Mouse (Mus musculus) megakaryocyte-erythroid progenitor cell, adult 5-6 weeks (primary cell): ENCODE measurements around the gene Mettl21c. TPM values are rescaled to one million over a fixed set of nuclear protein-coding genes. Genes with fewer than 3 reads are reported as not detected.
"Not testable (repeated sequence)": the region's sequence is repeated elsewhere in the genome, so short reads cannot be mapped to it uniquely, and the experiment has no call there.

Experiments
- ATAC-seq: replicated peaks from 2 replicates; pipeline ENCODE4 v1.8.0; 2016; ENCODE audit warnings: mild to moderate bottlenecking, inconsistent platforms; ENCODE audit not compliant: severe bottlenecking, poor library complexity, low FRiP score, low TSS enrichment
- total RNA-seq, 2 experiments: library from RNA; stranded (forward) in 1 of 2; stranded (reverse) in 1 of 2; fragments of 200-1000, 215-1000 nt in 1 of 2; fragments of >200 nt in 1 of 2; fragmentation: Nextera tagmentation in 1 of 2; gene quantifications; 2 replicates each; pipeline ENCODE4 v1.2.3; 2014 to 2017

The Mettl21c gene
- total RNA-seq (2014; fragmentation: Nextera tagmentation) = not detected in 2 replicates
- 0.66 TPM in 1 of 2 replicates, not detected in the other for total RNA-seq (2017)

DNA sequence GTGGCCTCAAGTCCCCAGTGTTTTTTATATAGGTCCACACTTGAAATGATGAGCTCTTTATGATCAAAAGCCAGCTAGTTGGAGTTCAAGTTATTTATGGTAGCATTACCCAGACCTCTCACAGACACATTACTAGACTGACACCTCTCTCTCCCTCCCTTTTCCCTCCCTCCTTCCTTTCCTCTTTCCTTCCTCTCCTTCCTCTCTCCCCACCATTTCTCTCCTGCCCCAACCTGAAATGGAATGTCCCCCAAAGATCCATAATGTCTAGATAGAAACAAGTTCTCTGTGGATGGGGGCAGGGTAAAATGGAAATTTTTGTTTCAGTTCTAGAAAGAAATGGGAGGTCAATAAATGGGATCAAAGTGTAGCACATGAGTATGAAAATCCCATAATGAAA lies at the start of gene Mettl21c:
TSS of gene Mettl21c (minus strand) at position 101 of the 400 bp plus-strand sequence.
- no peak for ATAC-seq

DNA sequence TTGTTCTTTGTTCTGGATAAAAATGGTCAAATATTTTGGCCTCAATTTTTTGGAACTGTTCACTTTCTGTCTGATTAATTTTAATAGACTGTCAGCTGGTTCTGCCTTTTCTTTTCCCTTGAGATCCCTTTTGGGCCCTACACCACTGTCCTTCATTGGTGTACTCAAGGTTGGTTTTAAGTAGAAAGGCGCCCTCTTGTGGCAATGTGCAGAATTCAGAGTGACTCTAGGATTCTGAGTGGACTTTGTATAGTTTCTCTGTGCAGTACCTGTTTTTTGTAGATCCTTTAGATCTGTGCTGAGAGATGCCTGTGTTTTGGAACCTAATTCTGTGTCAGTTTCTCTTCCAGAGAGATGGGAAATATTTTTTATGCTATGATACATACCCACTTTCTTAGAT lies 44.8 kb upstream of the Mettl21c start:
- peak; percentile 79; the same call in 1 of the 2 replicates for ATAC-seq

DNA sequence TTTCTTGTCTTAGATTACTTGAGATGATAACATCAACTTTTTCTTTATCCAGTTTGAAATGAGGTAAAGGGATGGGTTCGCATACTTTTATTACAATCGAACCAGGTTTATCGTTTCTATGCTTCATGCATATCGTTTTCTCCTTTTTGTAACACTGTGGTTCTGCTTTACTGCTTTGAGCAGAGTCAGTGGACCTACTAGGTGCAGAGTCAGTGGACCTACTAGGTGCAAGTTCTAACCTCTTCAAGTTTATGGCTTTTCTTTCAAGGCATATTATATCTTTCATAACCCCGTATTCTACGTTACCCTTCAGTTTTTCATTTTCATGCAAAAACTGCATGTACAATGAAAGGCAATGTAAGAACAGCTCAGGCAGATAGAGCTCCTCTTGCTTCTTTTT lies 43.6 kb upstream of the Mettl21c start:
- no peak for ATAC-seq

- no peak for ATAC-seq
Observed at GRCm38 (mm10) chr1:44061836-44062235, 42.0 kb upstream of the Mettl21c start, which contains the start of gene Gm8251. Gene Gm8251 (minus strand): TSS chr1:44061936.

- ATAC-seq = no peak
Observed at GRCm38 (mm10) chr1:44057805-44058204, 38.0 kb upstream of the Mettl21c start.

GRCm38 (mm10) chr1:44046556-44046955 lies 26.7 kb upstream of the Mettl21c start:
- ATAC-seq = no peak

DNA sequence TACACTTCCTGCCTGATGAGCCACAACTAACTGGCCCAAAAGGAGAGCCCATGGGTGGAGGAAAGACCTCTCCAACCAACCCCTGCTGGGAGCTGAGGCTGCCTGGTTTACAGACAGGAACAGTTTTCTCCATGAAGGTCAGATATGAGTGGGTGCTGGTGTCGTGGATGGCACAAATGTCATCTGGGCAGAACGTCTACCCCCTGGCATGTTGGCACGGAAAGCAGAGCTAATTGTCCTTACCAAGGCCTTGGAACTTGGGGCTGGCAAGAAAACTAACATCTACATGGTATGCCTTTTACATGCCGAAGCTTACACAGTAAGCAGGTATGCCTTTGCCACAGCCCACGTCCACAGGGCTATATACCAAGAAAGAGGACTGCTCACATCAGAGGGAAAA lies 25.9 kb upstream of the Mettl21c start:
- ATAC-seq = not testable (repeated sequence)

DNA sequence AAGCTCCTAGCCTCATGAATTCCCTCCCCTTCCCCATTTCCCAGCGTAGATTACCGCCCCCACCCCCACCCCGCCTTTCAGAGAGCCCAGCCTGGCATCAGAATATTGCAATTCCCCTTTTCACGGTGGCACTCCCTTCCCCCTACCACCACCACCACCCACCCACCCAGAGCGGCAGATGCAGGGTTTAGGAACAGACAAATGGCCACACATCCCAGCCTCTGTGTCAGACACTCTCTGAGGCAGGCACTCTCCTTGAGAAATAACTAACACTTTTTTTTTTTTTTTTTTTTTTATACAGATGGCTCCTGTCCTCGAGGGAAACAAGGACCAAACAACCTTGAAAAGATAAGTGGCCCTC lies 22.7 kb upstream of the Mettl21c start:
- no peak; the same call in 1 of the 2 replicates for ATAC-seq

DNA sequence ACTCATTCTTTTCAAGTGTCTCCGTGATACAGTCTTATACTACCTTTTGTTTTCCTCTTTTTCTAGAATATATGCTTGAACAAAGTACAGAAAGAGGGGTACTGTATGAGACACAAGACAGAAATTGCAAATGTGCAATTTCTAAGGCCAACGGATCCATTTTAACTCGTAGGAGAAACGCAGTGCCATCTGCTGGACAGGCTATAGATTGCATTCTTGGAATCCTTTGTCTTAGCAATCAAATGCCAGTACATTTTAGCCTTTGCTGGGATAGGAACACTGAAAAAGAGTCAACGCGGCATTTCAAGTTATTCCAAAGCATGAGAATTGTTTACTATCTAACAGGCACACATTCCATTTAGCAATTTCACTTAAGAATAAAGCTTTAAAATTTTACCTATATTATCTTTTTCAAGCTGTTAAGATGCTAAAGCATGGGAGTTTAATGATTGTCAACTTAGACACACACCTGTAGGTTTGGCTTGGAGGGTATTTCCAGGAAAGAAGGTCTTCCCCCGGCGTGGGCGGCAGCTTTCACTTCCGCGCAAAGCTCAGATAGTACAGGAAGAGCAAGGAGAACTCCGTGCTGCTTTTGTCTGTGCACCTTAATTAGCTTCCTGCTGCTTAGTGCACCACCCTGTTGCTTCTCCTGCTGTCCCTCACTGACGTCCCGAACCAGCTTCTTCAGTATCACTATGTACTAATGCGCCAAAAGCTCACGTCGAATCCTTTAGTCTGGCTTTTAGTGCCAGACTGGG lies 22.1 kb upstream of the Mettl21c start:
- peak; percentile 90 for ATAC-seq

DNA sequence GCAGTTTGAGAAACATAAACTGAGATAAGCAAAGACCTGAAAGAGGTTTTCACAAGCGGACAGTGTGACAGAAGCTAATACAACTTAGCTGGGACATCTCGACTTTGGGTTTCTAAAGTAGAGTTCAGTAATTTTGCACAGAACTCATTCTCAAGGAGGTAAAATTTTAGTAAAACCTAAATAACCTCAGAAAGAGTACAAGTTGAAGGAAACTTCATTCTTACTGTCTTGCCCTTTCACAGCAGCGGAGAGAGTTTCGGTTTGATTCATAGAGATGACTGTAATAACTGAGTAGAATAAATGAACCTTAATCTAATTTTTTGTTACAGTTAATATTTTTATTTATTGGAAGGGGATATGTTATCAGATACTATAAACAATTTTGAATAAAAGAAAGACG lies 13.1 kb upstream of the Mettl21c start:
- no peak for ATAC-seq

GRCm38 (mm10) chr1:44032213-44032612 lies 12.4 kb upstream of the Mettl21c start:
- no peak for ATAC-seq

- ATAC-seq = no peak
Observed at GRCm38 (mm10) chr1:44027651-44028050, 7.8 kb upstream of the Mettl21c start.

DNA sequence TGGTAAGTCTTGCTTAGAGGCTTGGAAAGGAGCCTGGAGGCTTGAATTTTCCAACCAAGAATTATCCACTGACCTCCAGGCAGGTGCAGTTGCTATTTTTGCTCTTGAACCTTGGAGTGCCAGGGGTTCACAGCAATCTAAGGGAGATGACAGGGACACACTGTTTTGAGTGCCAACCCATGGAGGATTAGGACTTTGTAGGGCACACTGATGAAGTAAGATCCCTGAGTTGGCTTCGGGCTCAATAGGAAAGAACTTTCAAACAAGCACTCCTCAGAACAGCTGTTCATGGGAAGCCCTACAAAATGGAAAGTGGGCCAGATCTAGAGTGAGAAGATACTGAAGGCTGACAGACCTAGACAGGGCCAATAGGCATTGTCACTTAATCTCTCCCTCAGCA lies 2.8 kb upstream of the Mettl21c start:
- no peak for ATAC-seq

DNA sequence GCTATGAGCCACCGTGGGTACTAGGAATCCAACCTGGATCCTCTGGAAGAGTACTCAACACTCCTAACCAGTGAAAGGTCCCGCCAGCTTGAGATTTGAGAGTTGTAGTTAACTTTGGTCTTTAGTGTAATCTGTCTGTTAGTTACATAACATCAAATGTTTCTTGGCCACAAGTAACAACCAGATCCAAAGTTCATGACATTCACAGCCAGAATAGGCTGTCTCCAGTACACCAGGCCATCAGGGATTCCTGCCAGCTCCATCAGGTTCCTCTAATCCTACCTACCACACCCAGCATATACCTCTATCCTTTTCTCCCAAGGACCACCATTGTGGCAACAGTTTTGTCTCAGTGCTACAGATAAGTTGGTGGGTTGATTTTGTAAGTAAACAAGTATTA lies 4.3 kb downstream of the Mettl21c start:
- ATAC-seq = no peak

GRCm38 (mm10) chr1:44004513-44004912 lies 15.3 kb downstream of the Mettl21c start:
- ATAC-seq = no peak

- no peak for ATAC-seq
Observed at GRCm38 (mm10) chr1:43996914-43997589, 22.8 kb downstream of the Mettl21c start.

DNA sequence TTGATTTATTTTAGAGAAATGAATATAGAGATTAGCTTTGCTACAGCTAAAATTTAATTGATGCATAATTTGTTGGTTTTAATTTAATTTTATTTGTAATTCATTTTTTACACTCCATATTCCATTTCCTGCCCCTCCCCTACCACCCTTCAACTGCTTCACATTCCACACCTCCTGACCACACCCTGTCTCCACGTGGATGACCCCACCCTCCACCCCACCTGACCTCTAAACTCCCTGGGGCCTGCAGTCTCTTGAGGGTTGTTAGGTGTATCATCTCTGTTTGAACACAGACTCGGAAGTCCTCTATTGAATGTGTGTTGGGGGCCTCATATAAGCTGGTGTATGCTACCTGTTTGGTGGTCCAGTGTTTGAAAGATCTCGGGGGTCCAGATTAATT lies 48.7 kb downstream of the Mettl21c start:
- no peak for ATAC-seq

GRCm38 (mm10) chr1:43969361-43969760 lies 50.5 kb downstream of the Mettl21c start:
- ATAC-seq = no peak

GRCm38 (mm10) chr1:43966756-43967155 lies 53.1 kb downstream of the Mettl21c start:
- ATAC-seq = peak; percentile 44; the same call in 1 of the 2 replicates

GRCm38 (mm10) chr1:43964381-43964780 lies 55.5 kb downstream of the Mettl21c start:
- ATAC-seq = no peak
